Mouse (Mus musculus) layer of hippocampus, adult 18-20 months (tissue): ENCODE results near the gene Asf1a. TPM values are rescaled to one million over a fixed set of nuclear protein-coding genes. Genes with fewer than 3 reads are reported as not detected.
"Not testable (repeated sequence)": the region's sequence is repeated elsewhere in the genome, so short reads cannot be mapped to it uniquely, and the experiment has no call there.

Experiments used
- DNase-seq, 2 experiments: peaks; one replicate each; pipeline ENCODE4 v3.0.0; 2022; ENCODE audit warnings: low spot score in 2 of 2
- total RNA-seq, 2 experiments: library from RNA; stranded (reverse); gene quantifications; 2 replicates each; pipeline ENCODE4 v1.2.3; 2021

Gene Asf1a
- total RNA-seq, 2 experiments from 2014 or later: 22.7 to 25.0 TPM

GRCm38 (mm10) chr10:53635246-53635971 is 38.9 kb downstream of the Asf1a start:
- no peak for DNase-seq

GRCm38 (mm10) chr10:53641507-53641906 is 45.0 kb downstream of the Asf1a start:
- DNase-seq: peak in 1 of 2 experiments; percentile 74

- no peak for DNase-seq
These were observed 54.1 kb downstream of the Asf1a start for GRCm38 (mm10) chr10:53650683-53651082.

GRCm38 (mm10) chr10:53654239-53654638 is 57.7 kb downstream of the Asf1a start:
- not testable (repeated sequence) for DNase-seq

Other genes with a start within 250 kb of the Asf1a start
- gene Cep85l, start 216.8 kb upstream of the Asf1a start, total RNA-seq: 10 to 100 TPM; 22.9 to 24.7 TPM
- gene Mcm9, start 33.7 kb downstream of the Asf1a start, total RNA-seq: 1 to 10 TPM; 4.5 to 5.0 TPM
- gene Fam184a, start 154.4 kb downstream of the Asf1a start, total RNA-seq: 10 to 100 TPM; 23.4 to 24.6 TPM